Mouse (Mus musculus): ENCODE measurements around the gene Aurkaip1. TPM values are rescaled to one million over a fixed set of nuclear protein-coding genes. Genes with fewer than 3 reads are reported as not detected.

The Aurkaip1 gene
- polyA plus RNA-seq, 1 experiment from 2014 or later: 171 TPM

- no peak for ATAC-seq
Measured at GRCm38 (mm10) chr4:155832321-155832720, 1.2 kb downstream of the Aurkaip1 start.

GRCm38 (mm10) chr4:155833234-155833633, 2.2 kb downstream of the Aurkaip1 start:
- Histone ChIP-seq H3K4me1 (replicated peaks) (peaks cover 29% of the 10 kb centered on the region), H3K27ac (no peak overlapping the region), H3K27me3 (replicated peaks) (no peaks in the 10 kb centered on the region), H3K36me3 (peaks cover 6% of the 10 kb centered on the region; the same call in 1 of the 2 replicates), H3K9me3 (no peaks in the 10 kb centered on the region), H3K9ac (0 out of 2 replicates have a peak overlapping the region, but pooled peaks have one; percentile 13), H3K4me3 (replicated peaks) (no peak overlapping the region), H3K4me2 (replicated peaks) (no peak overlapping the region)
- ATAC-seq: no peak
- 86% methylated on average over 4 of the region's 4 CpGs for WGBS

More at GRCm38 (mm10) chr4:155832321-155832720, 1.2 kb downstream of the Aurkaip1 start:
- peak overlapping the region; percentile 85 for H3K4me2 ChIP-seq (replicated peaks)
- WGBS: 55% methylated on average over 10 of the region's 10 CpGs
- H3K27me3 ChIP-seq (replicated peaks): no peaks in the 10 kb centered on the region
- peak overlapping the region; percentile 77 for H3K9ac ChIP-seq
- H3K36me3 ChIP-seq: peaks cover 10% of the 10 kb centered on the region; the same call in 1 of the 2 replicates
- no peaks in the 10 kb centered on the region for H3K9me3 ChIP-seq
- peak overlapping the region; percentile 67 for H3K4me3 ChIP-seq (replicated peaks)
- peaks cover 21% of the 10 kb centered on the region for H3K4me1 ChIP-seq (replicated peaks)
- H3K27ac ChIP-seq: peak overlapping the region; percentile 91; the same call in 1 of the 2 replicates

GRCm38 (mm10) chr4:155833836-155834235, 2.8 kb downstream of the Aurkaip1 start:
- H3K27ac ChIP-seq: peak overlapping the region; percentile 66
- H3K4me3 ChIP-seq (replicated peaks): no peak overlapping the region
- peaks cover 29% of the 10 kb centered on the region for H3K4me1 ChIP-seq (replicated peaks)
- H3K36me3 ChIP-seq: peaks cover 6% of the 10 kb centered on the region; the same call in 1 of the 2 replicates
- no peaks in the 10 kb centered on the region for H3K27me3 ChIP-seq (replicated peaks)
- H3K9me3 ChIP-seq: no peaks in the 10 kb centered on the region
- H3K4me2 ChIP-seq (replicated peaks): 0 out of 2 replicates have a peak overlapping the region, but pooled peaks have one; percentile 11
- 19% methylated on average over 2 of the region's 2 CpGs for WGBS
- ATAC-seq: peak; percentile 9; the same call in 1 of the 2 replicates
- no peak overlapping the region for H3K9ac ChIP-seq

- H3K4me3 ChIP-seq (replicated peaks): no peak overlapping the region
- no peak overlapping the region for H3K9ac ChIP-seq
- no peaks in the 10 kb centered on the region for H3K9me3 ChIP-seq
- no peaks in the 10 kb centered on the region for H3K27me3 ChIP-seq (replicated peaks)
- no peak for ATAC-seq
- H3K36me3 ChIP-seq: peaks cover 6% of the 10 kb centered on the region; the same call in 1 of the 2 replicates
- peaks cover 48% of the 10 kb centered on the region for H3K4me1 ChIP-seq (replicated peaks)
- 60% methylated on average over 11 of the region's 11 CpGs for WGBS
- H3K4me2 ChIP-seq (replicated peaks): peak overlapping the region; percentile 12; the same call in 1 of the 2 replicates
- peak overlapping the region; percentile 89 for H3K27ac ChIP-seq
Measured at GRCm38 (mm10) chr4:155837404-155838010, 6.4 kb downstream of the Aurkaip1 start.

GRCm38 (mm10) chr4:155838187-155839153, 7.4 kb downstream of the Aurkaip1 start:
- Histone ChIP-seq H3K4me3 (replicated peaks) (no peak overlapping the region), H3K9ac (no peak overlapping the region), H3K4me1 (replicated peaks) (peaks cover 38% of the 10 kb centered on the region), H3K27ac (peak overlapping the region; percentile 89), H3K4me2 (replicated peaks) (peak overlapping the region; percentile 12; the same call in 1 of the 2 replicates), H3K27me3 (replicated peaks) (no peaks in the 10 kb centered on the region), H3K9me3 (no peaks in the 10 kb centered on the region), H3K36me3 (0 out of 2 replicates have a peak, but pooled peaks cover 4% of the 10 kb centered on the region)
- WGBS: 38% methylated on average over 8 of the region's 8 CpGs
- ATAC-seq: no peak

- H3K9me3 ChIP-seq: no peaks in the 10 kb centered on the region
- peaks cover 33% of the 10 kb centered on the region for H3K4me1 ChIP-seq (replicated peaks)
- WGBS: 10% methylated on average over 16 of the region's 16 CpGs
- 0 out of 2 replicates have a peak, but pooled peaks cover 4% of the 10 kb centered on the region for H3K36me3 ChIP-seq
- no peaks in the 10 kb centered on the region for H3K27me3 ChIP-seq (replicated peaks)
- peak within 1 kb of the TSS; percentile 54 for H3K9ac ChIP-seq
- H3K27ac ChIP-seq: peak within 1 kb of the TSS; percentile 89
- H3K4me2 ChIP-seq (replicated peaks): peak within 1 kb of the TSS; percentile 86
- ATAC-seq: peak; percentile 82
- H3K4me3 ChIP-seq (replicated peaks): peak within 1 kb of the TSS; percentile 50
Measured at GRCm38 (mm10) chr4:155839483-155839910, 8.4 kb downstream of the Aurkaip1 start, which contains the start of gene Mxra8. TSS of gene Mxra8 (plus strand) at chr4:155839680.

- H3K4me2 ChIP-seq (replicated peaks): peak overlapping the region; percentile 86
- H3K4me1 ChIP-seq (replicated peaks): peaks cover 33% of the 10 kb centered on the region
- WGBS: 12% methylated on average over 8 of the region's 8 CpGs
- ATAC-seq: peak; percentile 21
- H3K36me3 ChIP-seq: 0 out of 2 replicates have a peak, but pooled peaks cover 4% of the 10 kb centered on the region
- peak overlapping the region; percentile 54 for H3K9ac ChIP-seq
- no peaks in the 10 kb centered on the region for H3K9me3 ChIP-seq
- H3K4me3 ChIP-seq (replicated peaks): peak overlapping the region; percentile 50
- peak overlapping the region; percentile 89 for H3K27ac ChIP-seq
- H3K27me3 ChIP-seq (replicated peaks): no peaks in the 10 kb centered on the region
Measured at GRCm38 (mm10) chr4:155840076-155841002, 9.3 kb downstream of the Aurkaip1 start.

GRCm38 (mm10) chr4:155841003-155841454, 10.0 kb downstream of the Aurkaip1 start:
- Histone ChIP-seq H3K4me2 (replicated peaks) (peak overlapping the region; percentile 86), H3K4me3 (replicated peaks) (peak overlapping the region; percentile 50), H3K27me3 (replicated peaks) (no peaks in the 10 kb centered on the region), H3K4me1 (replicated peaks) (peaks cover 33% of the 10 kb centered on the region), H3K36me3 (0 out of 2 replicates have a peak, but pooled peaks cover 4% of the 10 kb centered on the region), H3K9ac (peak overlapping the region; percentile 54), H3K9me3 (no peaks in the 10 kb centered on the region), H3K27ac (peak overlapping the region; percentile 89)
- WGBS: under 1% methylated on average over 32 of the region's 32 CpGs
- ATAC-seq: peak; percentile 73

- ATAC-seq: peak; percentile 10
- peak overlapping the region; percentile 50 for H3K4me3 ChIP-seq (replicated peaks)
- H3K9me3 ChIP-seq: no peaks in the 10 kb centered on the region
- H3K27ac ChIP-seq: no peak overlapping the region
- H3K27me3 ChIP-seq (replicated peaks): no peaks in the 10 kb centered on the region
- 0 out of 2 replicates have a peak, but pooled peaks cover 4% of the 10 kb centered on the region for H3K36me3 ChIP-seq
- WGBS: 45% methylated on average over 38 of the region's 38 CpGs
- H3K4me2 ChIP-seq (replicated peaks): peak overlapping the region; percentile 86
- H3K9ac ChIP-seq: 0 out of 2 replicates have a peak overlapping the region, but pooled peaks have one; percentile 54
- H3K4me1 ChIP-seq (replicated peaks): peaks cover 38% of the 10 kb centered on the region
Measured at GRCm38 (mm10) chr4:155841651-155842270, 10.7 kb downstream of the Aurkaip1 start.

- no peaks in the 10 kb centered on the region for H3K9me3 ChIP-seq
- no peak overlapping the region for H3K4me2 ChIP-seq (replicated peaks)
- no peaks in the 10 kb centered on the region for H3K27me3 ChIP-seq (replicated peaks)
- no peak overlapping the region for H3K4me3 ChIP-seq (replicated peaks)
- no peak overlapping the region for H3K27ac ChIP-seq
- 0 out of 2 replicates have a peak, but pooled peaks cover 4% of the 10 kb centered on the region for H3K36me3 ChIP-seq
- ATAC-seq: no peak
- peaks cover 36% of the 10 kb centered on the region for H3K4me1 ChIP-seq (replicated peaks)
- no peak overlapping the region for H3K9ac ChIP-seq
- WGBS: 88% methylated on average over 5 of the region's 5 CpGs
Measured at GRCm38 (mm10) chr4:155843231-155843630, 12.2 kb downstream of the Aurkaip1 start.
